ENCODE assay signal across 23 mouse cellular contexts in the genomic region with DNA sequence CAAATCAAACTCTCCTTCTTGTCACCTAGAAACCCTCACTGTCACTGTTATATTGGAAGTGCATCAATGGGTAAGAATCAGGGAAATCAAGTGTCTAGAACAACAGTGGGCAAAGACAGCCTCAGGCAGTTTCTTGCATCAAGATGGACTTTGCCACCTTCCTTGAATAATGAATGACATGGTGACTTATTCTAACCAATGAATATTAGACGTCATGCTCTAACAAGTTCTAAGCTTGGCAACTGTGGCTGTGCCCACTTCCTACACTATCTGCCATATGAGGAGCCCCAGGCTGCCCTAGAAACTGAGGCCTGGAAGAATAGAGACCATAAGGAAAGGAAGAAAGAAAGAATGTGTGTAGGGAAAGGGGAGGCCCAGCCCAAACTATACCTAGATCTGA.
"Had no signal": no experiment of that assay in that cellular context is flagged by ENCODE, and none has a peak within 500 bp of the region (broad histone marks: within the 10 kb centered on the region; RNA-seq: fewer than 3 reads in every experiment).

No protein-coding gene starts in this region.

- H3K4me2 ChIP-seq: limb, embryonic 13.5 days; liver, embryonic 12.5 days; liver, embryonic 15.5 days; lung, embryonic 15.5 days; midbrain, embryonic 13.5 days; neural tube, embryonic 13.5 days; stomach, embryonic 15.5 days had no signal

- H3K9ac ChIP-seq: limb, embryonic 13.5 days; liver, embryonic 12.5 days; liver, embryonic 15.5 days; lung, embryonic 15.5 days; midbrain, embryonic 13.5 days; neural tube, embryonic 13.5 days; stomach, embryonic 15.5 days had no signal

- H3K36me3 ChIP-seq: limb, embryonic 10.5 days; limb, embryonic 13.5 days; liver, embryonic 12.5 days; liver, embryonic 15.5 days; lung, embryonic 15.5 days; midbrain, embryonic 10.5 days; midbrain, embryonic 13.5 days; neural tube, embryonic 13.5 days; stomach, embryonic 15.5 days had no signal

- DNase-seq: layer of hippocampus, adult 9-11 months; liver; lung, adult 18-20 months; lung, postnatal 10 days; lung, postnatal 36 days; retina, postnatal 1 day; right cerebral cortex, postnatal 25 days; spleen, adult 18-20 months; thymus, adult 18-20 months; thymus, postnatal 4 days had no signal

- H3K27me3 ChIP-seq: limb, embryonic 13.5 days; lung, embryonic 15.5 days; neural tube, embryonic 13.5 days; stomach, embryonic 15.5 days had no signal

- H3K9me3 ChIP-seq: limb, embryonic 10.5 days; limb, embryonic 13.5 days; liver, embryonic 12.5 days; liver, embryonic 15.5 days; lung, embryonic 15.5 days; megakaryocyte, embryonic 14.5 days; midbrain, embryonic 10.5 days; midbrain, embryonic 13.5 days; neural tube, embryonic 13.5 days; stomach, embryonic 15.5 days had no signal

- H3K4me3 ChIP-seq: layer of hippocampus, adult 2 months; limb, embryonic 10.5 days; limb, embryonic 13.5 days; liver, embryonic 12.5 days; liver, embryonic 15.5 days; lung, embryonic 15.5 days; midbrain, embryonic 10.5 days; midbrain, embryonic 13.5 days; myocyte; neural tube, embryonic 13.5 days; stomach, embryonic 15.5 days had no signal

- ATAC-seq: liver, embryonic 12.5 days; midbrain, embryonic 13.5 days; midbrain, embryonic 16.5 days had no signal

- H3K4me1 ChIP-seq: liver, embryonic 12.5 days; liver, embryonic 15.5 days; lung, embryonic 15.5 days; megakaryocyte, embryonic 14.5 days; midbrain, embryonic 10.5 days; midbrain, embryonic 13.5 days; stomach, embryonic 15.5 days had no signal

- H3K27ac ChIP-seq: layer of hippocampus, adult 2 months; limb, embryonic 10.5 days; limb, embryonic 13.5 days; liver, embryonic 12.5 days; liver, embryonic 15.5 days; lung, embryonic 15.5 days; midbrain, embryonic 10.5 days; midbrain, embryonic 13.5 days; neural tube, embryonic 13.5 days; stomach, embryonic 15.5 days had no signal
